Mouse (Mus musculus): ENCODE results near the gene Nt5c. TPM values are rescaled to one million over a fixed set of nuclear protein-coding genes. Genes with fewer than 3 reads are reported as not detected.
"Not testable (repeated sequence)": the region's sequence is repeated elsewhere in the genome, so short reads cannot be mapped to it uniquely, and the experiment has no call there.

Gene Nt5c
- polyA plus RNA-seq, 1 experiment from 2014 or later, result 32.0 TPM

DNA sequence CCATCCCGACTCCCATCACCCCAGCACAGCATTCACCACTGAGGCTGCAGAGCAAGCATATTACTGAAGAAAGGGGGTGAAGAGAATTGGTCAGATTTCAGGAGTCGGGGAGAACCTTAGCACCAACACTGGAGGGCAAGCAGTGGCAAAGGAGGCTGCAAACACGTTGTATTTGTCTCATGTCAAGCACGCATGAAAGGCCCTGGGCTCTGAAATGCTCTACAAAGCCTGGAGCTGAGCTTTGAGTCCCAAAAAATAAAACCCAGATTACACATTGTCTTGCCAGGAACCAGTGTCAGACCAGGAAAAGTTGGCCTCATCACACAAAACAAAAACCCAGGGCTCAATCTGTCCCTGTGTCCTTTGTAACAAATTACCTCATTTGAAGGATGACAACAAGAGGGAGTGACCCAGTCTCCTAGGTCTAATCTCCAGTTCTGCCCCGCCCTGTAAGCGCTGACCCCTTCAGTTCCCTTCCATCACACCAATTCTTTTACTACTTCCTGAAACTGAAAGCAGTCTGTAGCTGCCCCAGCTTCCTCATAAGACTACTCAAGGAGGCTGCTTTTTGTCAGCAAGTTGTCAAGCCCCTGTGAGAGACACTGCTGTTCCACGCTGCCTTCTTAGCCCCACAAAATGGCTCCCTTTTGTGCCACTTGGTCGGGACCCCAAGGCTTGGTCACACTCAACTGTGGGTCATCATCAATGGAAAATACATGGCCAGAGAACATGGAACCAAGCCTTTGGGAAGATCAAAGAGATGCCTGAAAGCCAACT, 20.9 kb upstream of the Nt5c start:
- WGBS (ENCODE audit: insufficient replicate concordance), result 21% methylated on average over 8 of the region's 8 CpGs
- Histone ChIP-seq H3K9ac (ENCODE audit: low read depth, low read length) (peak overlapping the region; percentile 89), H3K27me3 (ENCODE audit: control insufficient read depth, insufficient read depth, low read depth, low read length) (no peaks in the 10 kb centered on the region), H3K36me3 (ENCODE audit: control insufficient read depth, insufficient read depth) (no peaks in the 10 kb centered on the region), H3K4me2 (ENCODE audit: low read depth, low read length) (peak overlapping the region; percentile 88), H3K27ac (ENCODE audit: low read length) (peak overlapping the region; percentile 94), H3K9me3 (replicated peaks; ENCODE audit: control insufficient read depth, low read length) (no peaks in the 10 kb centered on the region), H3K4me1 (ENCODE audit: control insufficient read depth, low read depth, low read length) (peaks cover 55% of the 10 kb centered on the region), H3K4me3 (ENCODE audit: low read depth, low read length) (peak overlapping the region; percentile 94)
- ATAC-seq (ENCODE audit: low read depth), result no peak

DNA sequence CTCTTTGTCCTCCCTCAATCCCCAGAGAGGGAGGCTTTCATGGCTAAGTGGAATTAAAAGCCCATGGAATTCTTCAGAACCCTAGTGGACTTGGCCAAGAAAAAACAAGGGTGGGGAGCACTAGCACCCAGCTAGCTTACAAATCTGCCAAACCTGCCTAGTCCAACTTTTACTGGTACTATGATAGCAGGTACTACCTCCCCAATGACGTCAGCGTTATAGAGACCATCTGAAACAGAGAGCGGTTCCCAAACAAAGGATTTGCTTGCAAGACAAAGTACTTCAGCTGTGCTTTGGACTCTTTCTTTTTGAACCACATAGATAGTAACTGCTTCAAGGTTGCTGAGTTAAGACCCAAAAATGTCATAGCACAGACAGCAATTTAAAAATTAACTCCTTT, 20.3 kb upstream of the Nt5c start:
- peak overlapping the region; percentile 88 for H3K4me2 ChIP-seq (ENCODE audit: low read depth, low read length)
- no peaks in the 10 kb centered on the region for H3K36me3 ChIP-seq (ENCODE audit: control insufficient read depth, insufficient read depth)
- no peaks in the 10 kb centered on the region for H3K9me3 ChIP-seq (replicated peaks; ENCODE audit: control insufficient read depth, low read length)
- H3K4me3 ChIP-seq (ENCODE audit: low read depth, low read length), result peak overlapping the region; percentile 94
- peak overlapping the region; percentile 94 for H3K27ac ChIP-seq (ENCODE audit: low read length)
- no peak for ATAC-seq (ENCODE audit: low read depth)
- WGBS (ENCODE audit: insufficient replicate concordance), result 40% methylated on average over 3 of the region's 3 CpGs
- no peaks in the 10 kb centered on the region for H3K27me3 ChIP-seq (ENCODE audit: control insufficient read depth, insufficient read depth, low read depth, low read length)
- H3K9ac ChIP-seq (ENCODE audit: low read depth, low read length), result peak overlapping the region; percentile 89
- peaks cover 60% of the 10 kb centered on the region for H3K4me1 ChIP-seq (ENCODE audit: control insufficient read depth, low read depth, low read length)

DNA sequence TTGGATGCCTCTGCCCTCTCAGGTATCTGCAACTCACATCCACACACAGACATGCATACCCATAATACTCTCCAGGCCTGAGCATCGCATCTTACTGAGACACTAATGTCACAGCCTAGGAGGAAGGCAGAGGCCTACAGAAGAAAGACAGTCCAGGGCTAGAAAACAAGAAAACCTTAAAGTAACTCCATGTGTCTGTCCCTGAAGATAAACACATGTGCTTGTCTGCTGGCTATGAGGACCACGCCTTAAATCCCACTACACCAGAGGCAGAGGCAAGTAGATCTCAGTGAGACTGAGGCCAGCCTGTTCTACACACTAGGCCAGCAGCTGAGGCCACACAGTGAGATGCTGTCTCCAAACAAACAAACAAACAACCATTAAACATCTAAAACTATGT, 19.5 kb upstream of the Nt5c start:
- 30% methylated on average over 2 of the region's 2 CpGs for WGBS (ENCODE audit: insufficient replicate concordance)

DNA sequence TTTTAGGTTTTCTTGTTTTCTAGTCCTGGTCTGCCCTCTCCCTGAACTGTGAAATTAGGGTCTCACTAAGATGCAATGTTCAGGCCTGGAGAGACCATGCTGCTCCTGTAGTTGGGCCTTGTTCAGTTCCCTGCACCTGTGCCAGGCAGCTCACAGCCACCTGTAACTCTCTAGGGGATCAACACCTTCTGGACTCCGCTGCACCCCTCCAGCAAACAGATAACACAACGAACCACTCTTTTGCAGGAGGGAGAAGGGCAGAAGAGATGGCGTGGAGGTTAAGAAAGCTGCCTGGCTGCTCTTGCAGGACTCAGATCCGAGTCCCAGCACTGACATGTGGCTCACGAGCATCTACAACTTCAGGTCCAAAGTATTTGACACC, 18.8 kb upstream of the Nt5c start:
- ATAC-seq (ENCODE audit: low read depth), result no peak
- 28% methylated on average over 5 of the region's 5 CpGs for WGBS (ENCODE audit: insufficient replicate concordance)
- Histone ChIP-seq H3K9ac (ENCODE audit: low read depth, low read length) (peak overlapping the region; percentile 35), H3K27me3 (ENCODE audit: control insufficient read depth, insufficient read depth, low read depth, low read length) (no peaks in the 10 kb centered on the region), H3K36me3 (ENCODE audit: control insufficient read depth, insufficient read depth) (no peaks in the 10 kb centered on the region), H3K4me1 (ENCODE audit: control insufficient read depth, low read depth, low read length) (peaks cover 75% of the 10 kb centered on the region), H3K4me3 (ENCODE audit: low read depth, low read length) (peak overlapping the region; percentile 94), H3K9me3 (replicated peaks; ENCODE audit: control insufficient read depth, low read length) (no peaks in the 10 kb centered on the region), H3K27ac (ENCODE audit: low read length) (peak overlapping the region; percentile 94), H3K4me2 (ENCODE audit: low read depth, low read length) (peak overlapping the region; percentile 88)

More for the DNA sequence above, 19.5 kb upstream of the Nt5c start:
- Histone ChIP-seq H3K4me3 (ENCODE audit: low read depth, low read length) (peak overlapping the region; percentile 94), H3K27ac (ENCODE audit: low read length) (peak overlapping the region; percentile 94), H3K27me3 (ENCODE audit: control insufficient read depth, insufficient read depth, low read depth, low read length) (no peaks in the 10 kb centered on the region), H3K9me3 (replicated peaks; ENCODE audit: control insufficient read depth, low read length) (no peaks in the 10 kb centered on the region), H3K4me2 (ENCODE audit: low read depth, low read length) (peak overlapping the region; percentile 88), H3K36me3 (ENCODE audit: control insufficient read depth, insufficient read depth) (no peaks in the 10 kb centered on the region), H3K9ac (ENCODE audit: low read depth, low read length) (peak overlapping the region; percentile 89), H3K4me1 (ENCODE audit: control insufficient read depth, low read depth, low read length) (peaks cover 69% of the 10 kb centered on the region)
- peak; percentile 62 for ATAC-seq (ENCODE audit: low read depth)

DNA sequence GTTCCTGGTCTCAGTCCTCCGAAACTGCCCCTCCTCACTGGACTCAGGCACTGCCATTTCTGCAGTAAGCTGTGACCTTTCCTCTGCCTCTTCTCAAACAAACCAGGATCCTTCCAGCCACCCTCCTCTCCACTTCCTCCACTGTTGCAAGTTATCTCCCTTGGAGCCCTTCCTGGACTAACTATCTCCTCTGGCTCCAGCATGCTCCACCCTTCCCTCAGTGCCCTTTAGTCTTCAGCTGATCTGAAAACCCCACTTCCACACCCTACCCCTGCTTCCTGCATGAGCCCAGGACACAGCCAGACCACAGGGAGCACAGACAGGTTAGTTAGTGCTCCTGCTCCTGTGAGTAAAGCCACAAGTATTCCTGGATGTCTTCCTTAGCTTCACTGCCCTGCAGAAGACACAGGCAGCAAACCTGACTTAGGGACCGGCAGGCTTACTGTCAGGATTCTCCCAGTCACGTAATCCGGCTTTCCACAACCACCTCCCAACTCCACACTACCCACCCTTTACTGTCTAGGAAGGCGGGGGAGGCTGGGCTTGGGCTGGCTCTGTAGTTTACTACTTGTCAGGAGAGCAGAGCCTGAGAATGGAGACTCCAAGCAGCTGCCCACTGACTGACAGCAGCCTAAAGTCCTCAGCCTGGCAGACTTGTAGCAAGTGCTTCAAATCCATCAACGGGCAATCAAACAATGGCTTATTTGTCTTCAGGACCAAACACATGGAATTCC, 18.3 kb upstream of the Nt5c start:
- Histone ChIP-seq H3K36me3 (ENCODE audit: control insufficient read depth, insufficient read depth) (no peaks in the 10 kb centered on the region), H3K4me3 (ENCODE audit: low read depth, low read length) (peak overlapping the region; percentile 94), H3K9me3 (replicated peaks; ENCODE audit: control insufficient read depth, low read length) (no peaks in the 10 kb centered on the region), H3K27ac (ENCODE audit: low read length) (peak overlapping the region; percentile 94), H3K27me3 (ENCODE audit: control insufficient read depth, insufficient read depth, low read depth, low read length) (no peaks in the 10 kb centered on the region), H3K4me2 (ENCODE audit: low read depth, low read length) (peak overlapping the region; percentile 88), H3K4me1 (ENCODE audit: control insufficient read depth, low read depth, low read length) (peaks cover 79% of the 10 kb centered on the region), H3K9ac (ENCODE audit: low read depth, low read length) (peak overlapping the region; percentile 35)
- ATAC-seq (ENCODE audit: low read depth), result peak; percentile 27
- 31% methylated on average over 6 of the region's 6 CpGs for WGBS (ENCODE audit: insufficient replicate concordance)

DNA sequence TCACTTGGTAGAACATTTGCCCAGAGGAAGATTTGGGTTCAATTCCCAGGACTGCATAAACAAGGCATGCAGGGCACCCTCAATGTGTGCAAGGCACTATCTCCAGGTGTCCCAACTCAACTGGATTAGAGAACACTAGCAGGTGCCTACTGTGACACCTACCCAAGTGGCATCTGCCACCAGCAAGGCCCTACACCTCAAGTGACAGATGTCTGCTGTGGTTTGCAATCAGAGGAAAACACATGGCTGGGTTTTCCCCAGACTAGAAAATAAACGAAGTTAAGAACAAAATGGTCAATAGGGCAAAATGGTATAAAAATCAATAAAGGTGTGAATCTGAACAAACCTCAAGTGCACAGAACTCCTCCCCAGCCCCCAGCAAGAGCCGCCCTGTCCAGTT, 16.4 kb upstream of the Nt5c start:
- H3K4me2 ChIP-seq (ENCODE audit: low read depth, low read length), result peak overlapping the region; percentile 18; the same call in 1 of the 2 replicates
- H3K27me3 ChIP-seq (ENCODE audit: control insufficient read depth, insufficient read depth, low read depth, low read length), result no peaks in the 10 kb centered on the region
- H3K9ac ChIP-seq (ENCODE audit: low read depth, low read length), result peak overlapping the region; percentile 30; the same call in 1 of the 2 replicates
- no peak overlapping the region for H3K4me3 ChIP-seq (ENCODE audit: low read depth, low read length)
- 50% methylated on average over 2 of the region's 2 CpGs for WGBS (ENCODE audit: insufficient replicate concordance)
- H3K4me1 ChIP-seq (ENCODE audit: control insufficient read depth, low read depth, low read length), result peaks cover 81% of the 10 kb centered on the region
- no peaks in the 10 kb centered on the region; the same call in 1 of the 2 replicates for H3K36me3 ChIP-seq (ENCODE audit: control insufficient read depth, insufficient read depth)
- ATAC-seq (ENCODE audit: low read depth), result no peak
- H3K9me3 ChIP-seq (replicated peaks; ENCODE audit: control insufficient read depth, low read length), result no peaks in the 10 kb centered on the region
- H3K27ac ChIP-seq (ENCODE audit: low read length), result peak overlapping the region; percentile 81

DNA sequence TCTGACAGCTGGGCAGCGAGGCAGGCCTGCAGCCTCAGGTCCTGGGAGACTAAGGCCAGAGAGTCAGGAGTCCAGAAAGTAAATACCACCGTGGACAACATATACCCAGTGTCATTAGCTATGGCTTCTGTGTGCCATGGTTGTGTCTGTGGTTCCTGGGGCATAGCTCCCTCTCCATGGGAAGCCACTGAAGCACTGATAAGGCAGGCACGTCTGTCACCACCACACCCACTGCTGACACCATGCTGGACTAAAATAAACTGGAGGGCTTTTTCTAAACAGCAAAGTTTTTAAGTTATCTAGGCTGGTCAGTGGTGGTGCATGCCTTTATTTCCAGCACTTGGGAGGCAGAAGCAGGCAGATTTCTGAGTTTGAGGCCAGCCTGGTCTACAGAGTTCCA, 14.9 kb upstream of the Nt5c start:
- no peaks in the 10 kb centered on the region for H3K9me3 ChIP-seq (replicated peaks; ENCODE audit: control insufficient read depth, low read length)
- H3K4me2 ChIP-seq (ENCODE audit: low read depth, low read length), result peak overlapping the region; percentile 69
- H3K27me3 ChIP-seq (ENCODE audit: control insufficient read depth, insufficient read depth, low read depth, low read length), result no peaks in the 10 kb centered on the region
- peak overlapping the region; percentile 81 for H3K27ac ChIP-seq (ENCODE audit: low read length)
- H3K36me3 ChIP-seq (ENCODE audit: control insufficient read depth, insufficient read depth), result peaks cover 11% of the 10 kb centered on the region
- WGBS (ENCODE audit: insufficient replicate concordance), result 16% methylated on average over 3 of the region's 3 CpGs
- ATAC-seq (ENCODE audit: low read depth), result peak; percentile 74
- peak overlapping the region; percentile 28 for H3K4me3 ChIP-seq (ENCODE audit: low read depth, low read length)
- peaks cover 68% of the 10 kb centered on the region for H3K4me1 ChIP-seq (ENCODE audit: control insufficient read depth, low read depth, low read length)
- H3K9ac ChIP-seq (ENCODE audit: low read depth, low read length), result peak overlapping the region; percentile 37

DNA sequence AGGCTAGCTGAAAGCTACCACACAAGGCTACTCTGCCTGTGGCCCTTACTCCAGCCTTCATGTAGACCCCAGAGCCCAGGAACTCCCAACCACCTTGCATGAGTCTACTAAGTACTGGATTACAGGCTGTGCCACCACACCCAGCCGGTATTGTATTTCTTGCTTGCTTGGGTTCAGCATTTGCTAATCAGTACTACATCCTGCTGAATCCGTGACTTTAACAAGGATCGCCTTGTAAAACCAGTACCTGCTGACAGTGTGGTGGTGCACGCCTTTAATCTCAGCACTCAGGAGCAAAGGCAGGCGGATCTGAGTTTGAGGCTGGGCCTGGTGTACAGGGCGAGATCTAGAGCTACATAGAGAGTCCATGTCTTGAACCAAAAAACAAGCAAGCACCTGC, 11.0 kb upstream of the Nt5c start:
- no peak for ATAC-seq (ENCODE audit: low read depth)
- H3K4me1 ChIP-seq (ENCODE audit: control insufficient read depth, low read depth, low read length), result peaks cover 30% of the 10 kb centered on the region
- no peak overlapping the region for H3K4me2 ChIP-seq (ENCODE audit: low read depth, low read length)
- WGBS (ENCODE audit: insufficient replicate concordance), result 88% methylated on average over 6 of the region's 6 CpGs
- H3K27ac ChIP-seq (ENCODE audit: low read length), result no peak overlapping the region
- peaks cover 37% of the 10 kb centered on the region for H3K36me3 ChIP-seq (ENCODE audit: control insufficient read depth, insufficient read depth)
- no peaks in the 10 kb centered on the region for H3K9me3 ChIP-seq (replicated peaks; ENCODE audit: control insufficient read depth, low read length)
- no peak overlapping the region for H3K9ac ChIP-seq (ENCODE audit: low read depth, low read length)
- H3K27me3 ChIP-seq (ENCODE audit: control insufficient read depth, insufficient read depth, low read depth, low read length), result no peaks in the 10 kb centered on the region
- H3K4me3 ChIP-seq (ENCODE audit: low read depth, low read length), result no peak overlapping the region

DNA sequence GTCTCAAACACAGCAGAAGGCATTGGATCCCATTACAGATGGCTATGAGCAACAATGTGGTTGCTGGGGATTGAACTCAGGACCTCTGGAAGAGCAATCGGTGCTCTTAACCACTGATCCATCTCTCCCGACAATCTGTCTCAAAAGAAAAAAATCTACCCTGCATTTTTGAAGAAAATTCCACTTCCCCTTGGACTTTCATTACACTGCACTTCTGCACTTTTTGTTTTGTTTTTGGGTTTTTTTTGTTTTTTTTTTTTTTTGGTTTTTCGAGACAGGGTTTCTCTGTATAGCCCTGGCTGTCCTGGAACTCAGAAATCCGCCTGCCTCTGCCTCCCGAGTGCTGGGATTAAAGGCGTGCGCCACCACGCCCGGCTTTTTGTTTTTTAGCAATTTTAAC, 4.9 kb upstream of the Nt5c start:
- not testable (repeated sequence) for H3K4me3 ChIP-seq (ENCODE audit: low read depth, low read length); H3K4me2 ChIP-seq (ENCODE audit: low read depth, low read length); H3K27me3 ChIP-seq (ENCODE audit: control insufficient read depth, insufficient read depth, low read depth, low read length); H3K9me3 ChIP-seq (replicated peaks; ENCODE audit: control insufficient read depth, low read length); H3K9ac ChIP-seq (ENCODE audit: low read depth, low read length); H3K27ac ChIP-seq (ENCODE audit: low read length); ATAC-seq (ENCODE audit: low read depth)
- H3K36me3 ChIP-seq (ENCODE audit: control insufficient read depth, insufficient read depth), result peaks cover 30% of the 10 kb centered on the region
- H3K4me1 ChIP-seq (ENCODE audit: control insufficient read depth, low read depth, low read length), result peaks cover 13% of the 10 kb centered on the region
- 76% methylated on average over 9 of the region's 9 CpGs for WGBS (ENCODE audit: insufficient replicate concordance)

Data from liver, embryonic 16.5 days (tissue).